Mouse (Mus musculus) megakaryocyte, embryonic 14.5 days (primary cell): ENCODE data around the gene Tes. TPM values are rescaled to one million over a fixed set of nuclear protein-coding genes. Genes with fewer than 3 reads are reported as not detected.

ENCODE experiments used
- H3K27me3 ChIP-seq: replicated peaks from 2 replicates; pipeline ENCODE3; 2012; ENCODE audit warnings: inconsistent platforms
- H3K36me3 ChIP-seq: replicated peaks from 2 replicates; pipeline ENCODE3; 2012; ENCODE audit warnings: low read length, inconsistent platforms, mixed read lengths
- H3K4me1 ChIP-seq: 2 replicates; pipeline ENCODE4 v1.6.1; 2012; ENCODE audit warnings: inconsistent platforms
- H3K4me3 ChIP-seq: replicated peaks from 2 replicates; pipeline ENCODE3; 2012; ENCODE audit warnings: moderate library complexity, mild to moderate bottlenecking, inconsistent platforms
- H3K9me3 ChIP-seq: 2 replicates; pipeline ENCODE4 v1.6.1; 2012; ENCODE audit warnings: inconsistent platforms
- FLI1 ChIP-seq: IDR thresholded peaks from 2 replicates; pipeline ENCODE4 v1.6.1; 2012; ENCODE audit warnings: low read length, inconsistent platforms, mixed read lengths
- GATA1 ChIP-seq: IDR thresholded peaks from 3 replicates; pipeline ENCODE4 v1.6.1; 2012; ENCODE audit warnings: mixed read lengths, low read length, inconsistent platforms, borderline replicate concordance
- polyA plus RNA-seq: library from polyadenylated mRNA; stranded (reverse); fragments of >175 nt; gene quantifications from 2 replicates; pipeline ENCODE4 v1.2.3, GENCODE M21; 2012; ENCODE audit warnings: low replicate concordance; ENCODE audit not compliant: insufficient read depth

The Tes gene
- polyA plus RNA-seq: 3.5 and 12.8 TPM in 2 replicates

GRCm38 (mm10) chr6:17064936-17065790 is at the start of gene Tes:
Gene Tes (plus strand): TSS chr6:17065149.
- H3K27me3 ChIP-seq: no peaks in the 10 kb centered on the region
- TF ChIP-seq FLI1 (no peak), GATA1 (no peak)
- H3K4me1 ChIP-seq: peaks cover 37% of the 10 kb centered on the region
- H3K9me3 ChIP-seq: no peaks in the 10 kb centered on the region
- peak within 1 kb of the TSS; percentile 92 for H3K4me3 ChIP-seq
- no peaks in the 10 kb centered on the region for H3K36me3 ChIP-seq

- TF ChIP-seq GATA1: no peak
- no peak for TF ChIP-seq FLI1
- H3K4me3 ChIP-seq: no peak overlapping the region
- peaks cover 4% of the 10 kb centered on the region; the same call in 1 of the 2 replicates for H3K4me1 ChIP-seq
- H3K27me3 ChIP-seq: peaks cover 6% of the 10 kb centered on the region
- no peaks in the 10 kb centered on the region for H3K9me3 ChIP-seq
- H3K36me3 ChIP-seq: no peaks in the 10 kb centered on the region
Measured at GRCm38 (mm10) chr6:17025886-17026285, 39.1 kb upstream of the Tes start.

GRCm38 (mm10) chr6:17027572-17027971 is 37.4 kb upstream of the Tes start:
- peaks cover 11% of the 10 kb centered on the region for H3K4me1 ChIP-seq
- H3K4me3 ChIP-seq: no peak overlapping the region
- no peaks in the 10 kb centered on the region for H3K9me3 ChIP-seq
- TF ChIP-seq GATA1 (no peak), FLI1 (no peak)
- H3K36me3 ChIP-seq: no peaks in the 10 kb centered on the region
- H3K27me3 ChIP-seq: peaks cover 6% of the 10 kb centered on the region

- H3K27me3 ChIP-seq: peaks cover 6% of the 10 kb centered on the region
- no peak overlapping the region for H3K4me3 ChIP-seq
- no peaks in the 10 kb centered on the region for H3K36me3 ChIP-seq
- TF ChIP-seq GATA1: no peak
- no peak for TF ChIP-seq FLI1
- H3K9me3 ChIP-seq: no peaks in the 10 kb centered on the region
- H3K4me1 ChIP-seq: peaks cover 13% of the 10 kb centered on the region
Measured at GRCm38 (mm10) chr6:17028809-17029208, 36.1 kb upstream of the Tes start.

- H3K36me3 ChIP-seq: no peaks in the 10 kb centered on the region
- peaks cover 5% of the 10 kb centered on the region for H3K27me3 ChIP-seq
- H3K9me3 ChIP-seq: no peaks in the 10 kb centered on the region
- peaks cover 13% of the 10 kb centered on the region for H3K4me1 ChIP-seq
- H3K4me3 ChIP-seq: no peak overlapping the region
- TF ChIP-seq GATA1 (no peak), FLI1 (no peak)
Measured at GRCm38 (mm10) chr6:17032231-17032728, 32.7 kb upstream of the Tes start.

- no peak for TF ChIP-seq GATA1
- no peak for TF ChIP-seq FLI1
- Histone ChIP-seq H3K4me3 (no peak overlapping the region), H3K27me3 (peaks cover 5% of the 10 kb centered on the region), H3K9me3 (no peaks in the 10 kb centered on the region), H3K36me3 (no peaks in the 10 kb centered on the region), H3K4me1 (peaks cover 13% of the 10 kb centered on the region)
Measured at GRCm38 (mm10) chr6:17034095-17034494, 30.9 kb upstream of the Tes start.

GRCm38 (mm10) chr6:17035228-17035627 is 29.7 kb upstream of the Tes start:
- H3K4me1 ChIP-seq: peaks cover 9% of the 10 kb centered on the region
- no peak overlapping the region for H3K4me3 ChIP-seq
- peaks cover 5% of the 10 kb centered on the region for H3K27me3 ChIP-seq
- H3K9me3 ChIP-seq: no peaks in the 10 kb centered on the region
- TF ChIP-seq FLI1: no peak
- TF ChIP-seq GATA1: no peak
- no peaks in the 10 kb centered on the region for H3K36me3 ChIP-seq

GRCm38 (mm10) chr6:17051432-17052025 is 13.4 kb upstream of the Tes start:
- Histone ChIP-seq H3K27me3 (no peaks in the 10 kb centered on the region), H3K4me1 (peaks cover 17% of the 10 kb centered on the region), H3K36me3 (no peaks in the 10 kb centered on the region), H3K9me3 (no peaks in the 10 kb centered on the region), H3K4me3 (no peak overlapping the region)
- TF ChIP-seq FLI1: no peak
- no peak for TF ChIP-seq GATA1

GRCm38 (mm10) chr6:17053028-17053660 is 11.8 kb upstream of the Tes start:
- H3K4me1 ChIP-seq: peaks cover 20% of the 10 kb centered on the region
- no peaks in the 10 kb centered on the region for H3K36me3 ChIP-seq
- H3K27me3 ChIP-seq: no peaks in the 10 kb centered on the region
- H3K9me3 ChIP-seq: no peaks in the 10 kb centered on the region
- TF ChIP-seq FLI1 (no peak), GATA1 (no peak)
- no peak overlapping the region for H3K4me3 ChIP-seq
